Mouse (Mus musculus): ENCODE results near the gene Magea8. TPM values are rescaled to one million over a fixed set of nuclear protein-coding genes. Genes with fewer than 3 reads are reported as not detected.
"Not testable (repeated sequence)": the region's sequence is repeated elsewhere in the genome, so short reads cannot be mapped to it uniquely, and the experiment has no call there.

Magea8 gene
- not detected for total RNA-seq (2021)

GRCm38 (mm10) chrX:154995750-154996149 lies at the start of gene Magea8:
Magea8 (minus strand) TSS chrX:154995850.
- intact Hi-C loops (cut with DNase I); DNase-seq (ENCODE audit: low spot score in 2 of 2): not testable (repeated sequence)

GRCm38 (mm10) chrX:154949405-154949804 lies 46.2 kb downstream of the Magea8 start, which contains the start of gene Magea3:
Magea3 (minus strand) TSS chrX:154949505.
- DNase-seq (ENCODE audit: low spot score in 2 of 2); intact Hi-C loops (cut with DNase I): not testable (repeated sequence)

GRCm38 (mm10) chrX:154935887-154936286 lies 59.8 kb downstream of the Magea8 start, which contains the start of gene Magea6:
Magea6 (minus strand) TSS chrX:154935987.
- DNase-seq (ENCODE audit: low spot score in 2 of 2); intact Hi-C loops (cut with DNase I): not testable (repeated sequence)

Other genes with a start within 250 kb of the Magea8 start
- not detected for gene Cldn34b1, start 105.6 kb downstream of the Magea8 start, total RNA-seq (2021)
- gene Magea6, start 59.9 kb downstream of the Magea8 start, total RNA-seq (2021), result not detected
- gene Magea3, start 46.3 kb downstream of the Magea8 start, total RNA-seq (2021), result not detected
- not detected for gene Magea5, start 67.3 kb upstream of the Magea8 start, total RNA-seq (2021)
- not detected for gene Magea1, start 93.9 kb upstream of the Magea8 start, total RNA-seq (2021)
- not detected for gene Magea2, start 97.8 kb upstream of the Magea8 start, total RNA-seq (2021)
- not detected for gene Cldn34b2, start 132.6 kb upstream of the Magea8 start, total RNA-seq (2021)
- gene Sat1, start 220.6 kb upstream of the Magea8 start, total RNA-seq (2021), result 10 to 100 TPM; 67.6 to 78.0 TPM

All from left cerebral cortex, postnatal 25 days (tissue).